Mouse (Mus musculus): ENCODE measurements at regions not wholly inside any gene's neighbourhood (a gene's known extent, or its start where the extent isn't known, plus 50 kb on each side); places are given as distances from the start of the nearest gene placed in this dataset.

- no peak for TF ChIP-seq CTCF (IDR thresholded peaks at IDR 0.05; ENCODE audit: low read depth)
- no peak for TF ChIP-seq EP300 (IDR thresholded peaks at IDR 0.05; ENCODE audit: low read depth)
Observed at GRCm38 (mm10) chr3:22990136-22990820, 913.8 kb downstream of the Tbl1xr1 start.

All from heart, postnatal 0 days (tissue).